Mouse (Mus musculus) kidney, postnatal 14 days (tissue): ENCODE data around the gene Olfr109.

ENCODE experiments used
- DNase-seq: peaks from one replicate; pipeline ENCODE4 v3.0.0; 2022; ENCODE audit warnings: mixed read lengths

The Olfr109 gene

GRCm38 (mm10) chr17:37458616-37459015, at the start of gene Olfr109:
Gene Olfr109 (plus strand): TSS chr17:37458916.
- DNase-seq = no peak

- no peak for DNase-seq
These were observed 45.3 kb upstream of the Olfr109 start for GRCm38 (mm10) chr17:37413380-37413779.

GRCm38 (mm10) chr17:37445180-37445579, 13.5 kb upstream of the Olfr109 start, which contains the start of gene Olfr108:
Gene Olfr108 (plus strand): TSS chr17:37445480.
- DNase-seq = no peak

GRCm38 (mm10) chr17:37483452-37483851, 24.7 kb downstream of the Olfr109 start, which contains the start of gene H2-M2:
Gene H2-M2 (minus strand): TSS chr17:37483552.
- no peak for DNase-seq

GRCm38 (mm10) chr17:37491930-37492518, 33.3 kb downstream of the Olfr109 start, which contains the start of gene Olfr110:
Gene Olfr110 (plus strand): TSS chr17:37492468.
- DNase-seq = no peak

- DNase-seq = no peak
These were observed 49.0 kb downstream of the Olfr109 start, which contains the start of gene Olfr111 for GRCm38 (mm10) chr17:37507730-37508129. Gene Olfr111 (plus strand): TSS chr17:37508030.
